22 mouse cellular contexts compared by ENCODE assay signal in the genomic region with DNA sequence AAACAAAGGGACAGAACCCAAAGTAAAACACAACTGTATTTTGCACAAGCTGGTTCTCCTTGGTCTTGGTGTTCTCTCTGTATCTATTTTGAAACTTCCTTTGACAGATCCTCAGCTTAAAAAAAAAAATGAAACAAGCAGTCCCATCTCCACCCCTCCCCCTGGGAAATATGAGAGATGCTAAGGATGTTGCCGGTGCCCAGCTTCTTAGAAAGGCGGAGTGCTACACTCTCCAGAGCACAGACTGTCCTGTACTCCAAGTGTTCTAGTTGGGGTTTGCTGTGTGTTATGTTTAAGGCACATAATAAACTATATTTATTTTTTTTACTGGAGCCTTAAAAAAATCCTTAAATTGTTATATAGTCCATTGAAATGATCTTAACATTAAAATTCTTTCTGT.
"Had no signal": no experiment of that assay in that cellular context is flagged by ENCODE, and none has a peak within 500 bp of the region (broad histone marks: within the 10 kb centered on the region; RNA-seq: fewer than 3 reads in every experiment).

No protein-coding gene starts in this region.

- H3K36me3 ChIP-seq: heart, embryonic 10.5 days; heart, embryonic 12.5 days; hindbrain, embryonic 13.5 days; hindbrain, embryonic 15.5 days; kidney, embryonic 15.5 days; limb, embryonic 13.5 days; limb, embryonic 15.5 days; liver, embryonic 12.5 days had no signal

- H3K27ac ChIP-seq: heart, embryonic 10.5 days; hindbrain, embryonic 13.5 days; hindbrain, embryonic 15.5 days; hindbrain, postnatal 0 days; kidney, embryonic 15.5 days; kidney, postnatal 0 days; limb, embryonic 13.5 days; limb, embryonic 15.5 days; liver, embryonic 12.5 days had no signal

- H3K4me1 ChIP-seq: heart, embryonic 10.5 days; hindbrain, embryonic 15.5 days; kidney, embryonic 15.5 days; liver, embryonic 12.5 days had no signal

- H3K4me3 ChIP-seq: heart, embryonic 10.5 days; heart, embryonic 12.5 days; hindbrain, embryonic 13.5 days; hindbrain, embryonic 15.5 days; kidney, embryonic 15.5 days; limb, embryonic 13.5 days; limb, embryonic 15.5 days; liver, embryonic 12.5 days had no signal

- DNase-seq: forebrain, postnatal 0 days; gastrocnemius, postnatal 14 days; heart, adult 18-20 months; heart, postnatal 10 days; kidney, adult 11 months; kidney, adult 2 months; kidney, adult 9 months; kidney, postnatal 14 days; kidney, postnatal 36 days; layer of hippocampus, adult 9-11 months; layer of hippocampus, postnatal 36 days; left cerebral cortex, postnatal 4 days had no signal

- H3K27me3 ChIP-seq: heart, embryonic 12.5 days; hindbrain, embryonic 13.5 days; hindbrain, embryonic 15.5 days; kidney, embryonic 15.5 days; limb, embryonic 13.5 days; limb, embryonic 15.5 days; liver, embryonic 12.5 days had no signal
